Mouse (Mus musculus) midbrain, embryonic 15.5 days (tissue): Measurements from ENCODE around the gene Olfr316. TPM values are rescaled to one million over a fixed set of nuclear protein-coding genes. Genes with fewer than 3 reads are reported as not detected.

ENCODE experiments used
- ATAC-seq: fragments of 200-750 bp; cut with Nextera tagmentation; replicated peaks from 2 replicates; pipeline ENCODE4 v1.8.0; 2017; ENCODE audit warnings: moderate TSS enrichment
- H3K27ac ChIP-seq: fragments of 300-500 bp; sonication (generic); 2 replicates; pipeline ENCODE4 v1.5.1; 2015; ENCODE audit warnings: mild to moderate bottlenecking, inconsistent platforms
- H3K27me3 ChIP-seq: fragments of 300-500 bp; sonication (generic); replicated peaks from 2 replicates; pipeline ENCODE4 v1.6.1; 2015; ENCODE audit warnings: inconsistent platforms
- H3K36me3 ChIP-seq: fragments of 300-500 bp; sonication (generic); replicated peaks from 2 replicates; pipeline ENCODE4 v1.6.1; 2015; ENCODE audit warnings: inconsistent platforms
- H3K4me1 ChIP-seq: fragments of 300-500 bp; sonication (generic); 2 replicates; pipeline ENCODE4 v1.6.1; 2015; ENCODE audit warnings: inconsistent platforms
- H3K4me2 ChIP-seq: fragments of 300-500 bp; sonication (generic); 2 replicates; pipeline ENCODE4 v1.6.1; 2015; ENCODE audit warnings: inconsistent platforms, mild to moderate bottlenecking, moderate library complexity
- H3K4me3 ChIP-seq: fragments of 300-500 bp; sonication (generic); 2 replicates; pipeline ENCODE4 v1.5.1; 2015; ENCODE audit warnings: mild to moderate bottlenecking, inconsistent platforms
- H3K9ac ChIP-seq: fragments of 300-500 bp; sonication (generic); 2 replicates; pipeline ENCODE4 v1.6.1; 2015; ENCODE audit warnings: mild to moderate bottlenecking, inconsistent platforms
- H3K9me3 ChIP-seq: fragments of 300-500 bp; sonication (generic); 2 replicates; pipeline ENCODE4 v1.6.1; 2016; ENCODE audit warnings: inconsistent platforms
- WGBS: fragments of 180-500 bp; shearing (Covaris S2); methylation state at CpG from one replicate; pipeline ENCODE4 v1.1.7; 2015; ENCODE audit warnings: mixed read lengths; 5-methylcytosine and 5-hydroxymethylcytosine counted together
- polyA plus RNA-seq: library from polyadenylated mRNA; unstranded; fragments of >200 nt; fragmentation: Nextera tagmentation; extraction: Ambion mirVana; gene quantifications from 2 replicates; pipeline ENCODE4 v1.2.1, GENCODE M21; 2015

Olfr316 gene
- polyA plus RNA-seq, 1 experiment from 2014 or later = not detected

DNA sequence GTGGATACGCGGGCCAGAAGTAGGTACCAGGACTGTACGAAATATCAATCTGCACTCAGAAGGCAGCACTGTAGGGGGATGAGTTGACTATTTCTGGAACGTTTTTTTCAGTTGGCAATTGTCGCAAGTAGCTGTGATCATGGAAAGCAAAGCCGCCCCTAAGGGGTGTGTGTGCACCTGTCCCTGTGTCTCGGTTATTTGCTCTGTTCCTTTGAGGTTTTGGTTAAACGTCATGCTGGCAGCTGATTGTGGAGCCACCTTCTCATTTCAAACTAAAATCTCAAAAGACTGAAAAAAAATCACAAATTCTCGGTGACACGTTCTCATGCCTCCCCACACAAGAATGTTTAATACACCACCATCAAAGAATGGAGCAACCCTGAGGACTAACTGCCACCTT, 35.1 kb downstream of the Olfr316 start:
- Histone ChIP-seq H3K9ac (no peak overlapping the region), H3K4me3 (no peak overlapping the region), H3K36me3 (no peaks in the 10 kb centered on the region), H3K27me3 (no peaks in the 10 kb centered on the region), H3K4me2 (no peak overlapping the region), H3K27ac (no peak overlapping the region), H3K9me3 (no peaks in the 10 kb centered on the region), H3K4me1 (peaks cover 9% of the 10 kb centered on the region)
- WGBS = 90% methylated on average over 10 of the region's 10 CpGs
- no peak for ATAC-seq

DNA sequence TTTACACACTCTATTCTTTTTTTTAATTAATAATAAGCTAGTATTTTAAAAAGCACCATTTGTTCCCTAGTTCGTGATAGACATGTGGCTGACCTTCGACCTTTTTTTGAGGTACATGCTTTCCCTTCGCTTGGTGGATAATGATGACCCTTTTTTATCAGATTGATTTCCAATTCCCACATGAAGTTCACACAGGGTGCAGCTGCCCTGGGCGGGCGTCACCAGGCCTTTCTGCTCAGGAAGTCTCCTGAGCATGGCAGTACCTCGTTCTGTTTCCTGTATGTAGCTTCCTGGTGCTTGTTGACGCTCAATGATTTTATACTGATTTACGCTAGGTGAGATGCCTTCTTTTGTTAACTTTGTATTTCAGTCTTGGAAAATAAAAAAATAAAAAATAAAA, 35.8 kb downstream of the Olfr316 start:
- H3K4me3 ChIP-seq = no peak overlapping the region
- peaks cover 9% of the 10 kb centered on the region for H3K4me1 ChIP-seq
- H3K27me3 ChIP-seq = no peaks in the 10 kb centered on the region
- 85% methylated on average over 8 of the region's 8 CpGs for WGBS
- no peak for ATAC-seq
- no peak overlapping the region for H3K9ac ChIP-seq
- no peaks in the 10 kb centered on the region for H3K9me3 ChIP-seq
- no peaks in the 10 kb centered on the region for H3K36me3 ChIP-seq
- no peak overlapping the region for H3K27ac ChIP-seq
- H3K4me2 ChIP-seq = no peak overlapping the region

DNA sequence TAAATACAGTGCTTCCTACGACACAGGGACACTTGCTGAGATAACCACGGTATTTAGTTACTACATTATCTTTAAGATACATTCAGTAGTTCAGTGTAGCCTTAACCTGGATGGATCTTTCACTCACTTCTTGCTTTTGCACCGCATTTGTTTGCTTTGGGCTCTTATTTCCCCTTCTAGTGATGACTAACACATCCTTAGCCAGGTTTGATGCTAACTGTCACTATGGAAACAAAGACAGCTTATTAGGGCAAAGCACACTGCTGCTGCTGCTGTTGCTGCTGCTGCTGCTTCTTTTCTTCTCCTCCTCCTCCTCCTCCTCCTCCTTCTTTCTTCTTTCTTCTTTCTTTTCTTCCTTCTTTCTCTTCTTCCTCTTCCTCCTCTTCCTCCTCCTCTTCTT, 37.0 kb downstream of the Olfr316 start:
- ATAC-seq = no peak
- H3K9me3 ChIP-seq = no peaks in the 10 kb centered on the region
- WGBS = 10% methylated on average over 3 of the region's 3 CpGs
- H3K4me1 ChIP-seq = peaks cover 9% of the 10 kb centered on the region
- no peaks in the 10 kb centered on the region for H3K36me3 ChIP-seq
- H3K27ac ChIP-seq = peak overlapping the region; percentile 41; the same call in 1 of the 2 replicates
- H3K9ac ChIP-seq = no peak overlapping the region
- H3K4me3 ChIP-seq = no peak overlapping the region
- no peak overlapping the region for H3K4me2 ChIP-seq
- H3K27me3 ChIP-seq = no peaks in the 10 kb centered on the region

DNA sequence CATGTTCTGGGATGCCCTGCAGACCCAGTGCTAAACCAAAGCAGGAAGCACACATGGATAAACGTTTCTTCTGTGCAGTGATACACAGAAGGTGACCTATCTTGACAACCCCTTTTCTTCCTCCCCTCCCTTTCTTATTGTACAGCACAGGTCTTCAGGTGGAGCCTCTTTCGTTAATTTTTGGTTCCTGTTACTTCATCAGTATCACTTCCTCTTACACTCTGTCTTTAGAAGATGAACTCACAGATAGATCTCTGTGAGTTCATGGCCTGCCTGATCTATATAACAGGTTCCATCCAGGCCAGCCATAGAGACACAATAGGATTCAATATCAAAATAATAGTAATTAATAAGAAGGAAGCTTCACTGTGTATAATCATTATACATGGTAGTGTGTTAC, 37.5 kb downstream of the Olfr316 start:
- Histone ChIP-seq H3K27ac (no peak overlapping the region), H3K36me3 (no peaks in the 10 kb centered on the region), H3K4me2 (no peak overlapping the region), H3K9me3 (no peaks in the 10 kb centered on the region), H3K9ac (no peak overlapping the region), H3K4me3 (no peak overlapping the region), H3K27me3 (no peaks in the 10 kb centered on the region), H3K4me1 (peaks cover 9% of the 10 kb centered on the region)
- 56% methylated on average over 2 of the region's 2 CpGs for WGBS
- ATAC-seq = no peak

DNA sequence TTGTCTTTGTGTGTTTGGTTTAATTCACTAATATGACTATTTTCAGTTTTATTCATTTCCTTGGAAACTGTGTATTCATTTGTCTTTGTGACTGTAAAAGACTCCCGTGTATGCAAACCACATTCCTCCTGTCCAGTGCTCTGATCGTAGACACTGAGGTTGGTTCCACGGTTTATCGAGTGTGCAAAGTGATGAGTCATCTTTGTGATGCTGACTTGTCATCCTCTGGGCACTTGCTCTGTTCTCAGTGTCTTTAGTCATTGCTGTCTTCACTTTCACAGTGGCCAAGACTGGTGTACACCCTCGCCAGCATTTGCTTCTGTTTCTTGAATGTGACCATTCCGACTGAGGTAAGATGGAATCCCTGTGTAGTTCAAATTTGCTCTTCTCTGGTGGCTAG, 38.1 kb downstream of the Olfr316 start:
- H3K9ac ChIP-seq = no peak overlapping the region
- H3K27me3 ChIP-seq = no peaks in the 10 kb centered on the region
- H3K4me3 ChIP-seq = no peak overlapping the region
- H3K4me1 ChIP-seq = peaks cover 9% of the 10 kb centered on the region
- no peaks in the 10 kb centered on the region for H3K36me3 ChIP-seq
- H3K27ac ChIP-seq = no peak overlapping the region
- H3K4me2 ChIP-seq = no peak overlapping the region
- H3K9me3 ChIP-seq = no peaks in the 10 kb centered on the region
- no peak for ATAC-seq
- WGBS = 81% methylated on average over 6 of the region's 6 CpGs

DNA sequence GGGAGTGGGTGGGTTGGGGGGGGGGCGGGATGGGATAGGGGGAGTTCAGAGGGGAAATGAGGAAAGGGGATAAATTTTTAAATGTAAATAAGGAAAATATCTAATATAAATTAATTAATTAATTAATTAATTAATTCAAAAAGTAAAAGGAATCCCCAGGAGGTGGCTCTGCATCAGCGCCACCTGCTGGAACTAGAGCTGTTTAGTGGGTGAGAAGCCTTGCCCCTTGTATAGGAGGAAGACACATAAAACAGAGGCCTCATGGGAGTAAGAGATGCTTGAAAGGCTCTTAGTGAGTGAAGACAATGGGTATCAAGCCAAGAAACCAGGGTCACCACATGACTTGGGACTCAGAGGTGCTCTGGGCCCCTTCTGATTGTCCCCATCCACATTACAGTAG, 43.3 kb downstream of the Olfr316 start:
- no peak for ATAC-seq
- Histone ChIP-seq H3K4me2 (no peak overlapping the region), H3K4me3 (no peak overlapping the region), H3K27me3 (no peaks in the 10 kb centered on the region), H3K36me3 (no peaks in the 10 kb centered on the region), H3K9ac (no peak overlapping the region), H3K27ac (no peak overlapping the region), H3K4me1 (no peaks in the 10 kb centered on the region), H3K9me3 (no peaks in the 10 kb centered on the region)
- WGBS = 69% methylated on average over 2 of the region's 2 CpGs

DNA sequence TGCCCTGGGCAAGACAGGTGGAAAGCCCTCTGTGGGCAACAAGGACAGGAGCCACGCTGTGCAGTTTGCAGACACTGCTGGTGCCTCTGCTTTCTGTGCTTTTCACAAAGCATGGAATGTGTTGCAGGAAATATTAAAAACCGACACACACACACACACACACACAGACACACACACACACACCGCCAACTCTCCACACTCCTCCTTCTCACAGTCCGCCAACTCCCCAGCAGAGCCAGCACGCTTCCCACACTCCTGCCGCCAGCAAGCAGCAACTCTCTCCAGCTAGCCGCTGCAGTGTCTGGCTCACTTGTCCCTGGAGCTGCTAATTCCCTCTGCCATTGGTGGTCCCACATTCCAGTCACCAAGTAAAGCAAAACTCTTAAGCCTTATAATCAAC, 44.3 kb downstream of the Olfr316 start:
- Histone ChIP-seq H3K36me3 (no peaks in the 10 kb centered on the region), H3K27ac (no peak overlapping the region), H3K9ac (no peak overlapping the region), H3K4me3 (no peak overlapping the region), H3K4me1 (peaks cover 4% of the 10 kb centered on the region; the same call in 1 of the 2 replicates), H3K9me3 (no peaks in the 10 kb centered on the region), H3K4me2 (no peak overlapping the region), H3K27me3 (no peaks in the 10 kb centered on the region)
- 77% methylated on average over 7 of the region's 7 CpGs for WGBS
- no peak for ATAC-seq

DNA sequence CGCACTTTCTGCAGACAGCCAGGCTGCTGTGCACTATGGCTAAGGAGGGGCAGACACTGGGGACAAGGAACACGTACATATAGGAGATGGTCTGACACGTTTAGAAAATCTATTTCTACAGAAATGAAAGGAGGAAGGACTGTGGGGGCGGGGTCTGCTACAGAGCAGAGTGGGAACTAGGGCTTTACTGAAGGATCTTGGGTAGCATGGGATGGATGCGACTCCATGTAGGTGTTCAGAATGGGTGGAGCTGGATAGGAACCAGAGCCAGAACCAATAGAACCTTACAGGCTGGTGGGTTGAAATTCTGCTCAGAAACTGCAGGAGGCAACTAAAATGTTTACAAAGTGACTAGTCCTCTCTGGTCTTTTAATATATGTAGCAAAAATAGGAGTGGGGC, 47.2 kb downstream of the Olfr316 start:
- no peak overlapping the region for H3K9ac ChIP-seq
- H3K4me2 ChIP-seq = no peak overlapping the region
- H3K36me3 ChIP-seq = no peaks in the 10 kb centered on the region
- no peak for ATAC-seq
- no peak overlapping the region for H3K27ac ChIP-seq
- H3K9me3 ChIP-seq = no peaks in the 10 kb centered on the region
- H3K4me1 ChIP-seq = peaks cover 7% of the 10 kb centered on the region; the same call in 1 of the 2 replicates
- no peaks in the 10 kb centered on the region for H3K27me3 ChIP-seq
- no peak overlapping the region for H3K4me3 ChIP-seq
- 83% methylated on average over 5 of the region's 5 CpGs for WGBS

DNA sequence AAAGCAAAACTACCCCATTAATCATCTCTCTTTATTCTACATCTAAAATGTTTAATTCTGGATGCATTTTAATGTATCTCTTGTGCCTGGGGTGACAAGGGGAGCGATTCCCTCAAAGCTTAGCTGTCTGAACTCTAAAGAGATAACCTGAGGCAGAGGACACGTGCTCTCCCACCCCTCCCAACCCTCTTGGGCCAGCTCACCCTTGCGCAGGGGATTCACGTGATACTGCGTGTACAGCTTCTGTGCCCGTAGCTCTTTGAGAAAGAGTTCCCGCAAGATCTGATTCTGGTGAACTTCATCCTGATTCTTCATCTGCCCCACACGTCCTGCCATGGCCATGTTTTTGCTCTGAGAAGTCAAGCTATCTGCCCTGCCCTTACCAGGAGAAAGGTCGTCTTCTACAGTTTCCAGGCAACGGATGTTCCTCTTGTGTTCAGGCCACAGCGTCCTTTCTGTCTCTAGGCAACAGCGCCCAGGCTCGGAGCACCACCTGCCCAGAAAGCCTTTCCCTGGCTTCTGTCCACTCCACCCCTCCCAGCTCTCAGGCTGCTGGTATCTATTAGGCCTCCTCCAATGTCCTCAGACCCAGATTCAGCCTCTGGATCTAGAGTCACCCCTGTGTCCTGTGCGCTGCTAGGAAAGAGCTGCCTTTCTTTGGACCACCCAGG, 49.2 kb downstream of the Olfr316 start, which contains the start of gene Fam183b:
Fam183b (minus strand) TSS at position 403 of the 671 bp plus-strand sequence.
- H3K9ac ChIP-seq = no peak within 1 kb of the TSS
- H3K36me3 ChIP-seq = no peaks in the 10 kb centered on the region
- 29% methylated on average over 14 of the region's 14 CpGs for WGBS
- H3K27me3 ChIP-seq = no peaks in the 10 kb centered on the region
- H3K9me3 ChIP-seq = no peaks in the 10 kb centered on the region
- H3K4me2 ChIP-seq = peak within 1 kb of the TSS; percentile 37
- peaks cover 7% of the 10 kb centered on the region; the same call in 1 of the 2 replicates for H3K4me1 ChIP-seq
- peak; percentile 74; the same call in 1 of the 2 replicates for ATAC-seq
- no peak within 1 kb of the TSS for H3K27ac ChIP-seq
- H3K4me3 ChIP-seq = peak within 1 kb of the TSS; percentile 10

DNA sequence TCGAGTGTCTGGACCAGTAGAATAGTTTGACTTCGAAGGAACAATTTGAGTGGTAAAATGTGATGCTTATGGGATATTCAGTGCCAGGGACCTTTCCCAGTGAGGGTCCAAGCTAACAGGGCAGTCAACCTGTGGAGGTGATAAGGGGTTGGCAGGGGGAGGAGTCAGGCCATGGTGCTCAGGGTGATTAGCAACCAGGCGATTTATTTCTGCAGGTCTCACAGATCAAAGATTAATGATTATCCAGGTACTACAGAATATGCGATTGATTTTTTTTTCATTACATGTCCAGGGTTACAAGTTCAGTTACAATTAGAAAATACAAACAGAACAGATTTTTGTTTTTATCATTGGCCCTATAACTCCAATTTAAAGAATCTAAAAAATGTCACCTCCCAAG, 51.3 kb downstream of the Olfr316 start:
- H3K36me3 ChIP-seq = no peaks in the 10 kb centered on the region
- 74% methylated on average over 4 of the region's 4 CpGs for WGBS
- no peak for ATAC-seq
- H3K9me3 ChIP-seq = no peaks in the 10 kb centered on the region
- H3K27ac ChIP-seq = no peak overlapping the region
- no peaks in the 10 kb centered on the region for H3K27me3 ChIP-seq
- no peak overlapping the region for H3K9ac ChIP-seq
- no peak overlapping the region for H3K4me2 ChIP-seq
- H3K4me3 ChIP-seq = no peak overlapping the region
- H3K4me1 ChIP-seq = peaks cover 7% of the 10 kb centered on the region; the same call in 1 of the 2 replicates

DNA sequence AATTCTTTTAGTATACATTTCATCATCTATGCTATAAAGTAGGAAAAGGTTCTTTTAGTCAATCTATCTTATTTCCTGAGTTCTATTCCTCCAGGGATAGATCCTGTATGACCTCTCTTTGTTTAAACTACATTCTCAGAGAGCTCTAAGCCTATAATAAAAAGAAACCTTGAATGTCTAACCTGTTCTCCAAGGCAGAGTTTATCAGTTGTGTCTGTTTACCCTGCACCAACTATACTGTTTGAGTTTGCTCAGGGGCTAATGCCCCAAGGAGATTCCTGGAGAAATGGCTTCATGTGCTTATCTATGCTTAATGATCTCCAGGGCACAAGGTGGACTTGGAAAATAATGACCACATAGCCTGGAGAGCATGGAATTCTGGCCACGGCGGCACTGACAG, 51.9 kb downstream of the Olfr316 start:
- Histone ChIP-seq H3K4me2 (no peak overlapping the region), H3K36me3 (no peaks in the 10 kb centered on the region), H3K27me3 (no peaks in the 10 kb centered on the region), H3K4me1 (peaks cover 7% of the 10 kb centered on the region; the same call in 1 of the 2 replicates), H3K9ac (no peak overlapping the region), H3K27ac (no peak overlapping the region), H3K9me3 (no peaks in the 10 kb centered on the region), H3K4me3 (no peak overlapping the region)
- WGBS = 77% methylated on average over 2 of the region's 2 CpGs
- no peak for ATAC-seq
